Mouse (Mus musculus) G1E (cell line): ENCODE results near the gene Thsd4.

Experiments used
- CTCF ChIP-seq: IDR thresholded peaks from 2 replicates; pipeline ENCODE4 v1.5.1; 2012; ENCODE audit warnings: low read depth, low read length, inconsistent platforms, mixed read lengths
- POLR2AphosphoS5 ChIP-seq: IDR thresholded peaks from 2 replicates; pipeline ENCODE4 v1.6.1; 2012; ENCODE audit warnings: low read depth, low read length, inconsistent platforms; ENCODE audit not compliant: insufficient replicate concordance

DNA sequence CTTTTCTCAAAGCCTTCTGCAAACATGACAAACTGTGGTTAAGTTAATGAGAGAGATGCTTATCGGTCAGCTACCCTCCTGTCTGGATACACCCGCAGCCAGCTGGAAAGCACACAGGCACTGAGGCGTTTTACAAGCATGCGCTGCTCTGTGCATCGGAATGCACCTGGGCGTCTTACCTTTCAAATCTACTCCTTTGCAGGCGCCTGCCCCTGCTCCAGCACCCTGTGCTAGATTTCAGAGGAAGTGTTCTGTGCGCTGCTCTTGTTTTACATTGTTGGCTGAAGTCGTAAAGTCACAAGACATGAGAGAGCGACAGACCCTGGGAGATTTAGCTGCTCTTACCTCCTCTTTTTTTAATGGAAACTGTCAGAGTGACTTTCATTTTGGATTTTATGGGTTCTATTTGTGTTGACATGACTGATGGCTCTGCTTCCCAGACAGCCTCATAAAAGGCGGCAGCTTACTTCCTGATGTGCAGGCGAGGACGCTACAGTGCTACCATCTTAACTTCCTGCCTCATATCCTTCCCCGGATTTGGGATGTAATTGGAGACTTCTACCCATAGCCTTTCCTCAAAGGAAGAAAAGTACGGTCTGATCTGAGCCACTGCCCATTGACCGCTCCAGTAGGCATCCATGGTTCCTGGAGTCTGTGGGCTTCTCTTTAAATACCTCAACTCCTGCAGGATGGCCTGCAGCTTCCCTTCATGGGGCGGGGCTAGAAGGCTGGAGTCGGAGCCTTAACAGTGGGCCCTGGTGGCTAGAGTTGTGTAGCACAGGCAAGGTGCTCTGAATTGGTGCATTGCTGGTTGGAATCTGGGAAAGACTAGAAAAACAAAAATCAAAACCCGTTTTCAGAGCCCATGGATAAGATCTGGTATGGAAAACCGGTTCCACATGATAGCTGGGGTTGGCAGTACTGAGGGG, 40.9 kb upstream of the Thsd4 start:
- TF ChIP-seq POLR2AphosphoS5, result no peak
- TF ChIP-seq CTCF, result no peak
